Mouse (Mus musculus): Measurements from ENCODE around the gene Leap2.
A peak's percentile ranks its signal among the peaks of the same experiment; 100 is the strongest.
"Not testable (repeated sequence)": the region's sequence is repeated elsewhere in the genome, so short reads cannot be mapped to it uniquely, and the experiment has no call there.

Leap2 gene

GRCm38 (mm10) chr11:53443861-53444260 is 20.9 kb upstream of the Leap2 start:
- DNase-seq (ENCODE audit: low read depth, low spot score): peak; percentile 54

GRCm38 (mm10) chr11:53441921-53442320 is 19.0 kb upstream of the Leap2 start:
- no peak for DNase-seq (ENCODE audit: low read depth, low spot score)

GRCm38 (mm10) chr11:53436338-53436737 is 13.4 kb upstream of the Leap2 start:
- DNase-seq (ENCODE audit: low read depth, low spot score): no peak

GRCm38 (mm10) chr11:53435504-53435903 is 12.5 kb upstream of the Leap2 start:
- DNase-seq (ENCODE audit: low read depth, low spot score): peak; percentile 54

- no peak for DNase-seq (ENCODE audit: low read depth, low spot score)
Observed at GRCm38 (mm10) chr11:53433057-53433456, 10.1 kb upstream of the Leap2 start.

GRCm38 (mm10) chr11:53431347-53432056 is 8.5 kb upstream of the Leap2 start:
- no peak for DNase-seq (ENCODE audit: low read depth, low spot score)

- peak; percentile 100 for DNase-seq (ENCODE audit: low read depth, low spot score)
Observed at GRCm38 (mm10) chr11:53430670-53431346, 7.8 kb upstream of the Leap2 start, which contains the start of the genes Uqcrq and Gdf9. Gene Uqcrq (minus strand): TSS chr11:53430831. Gene Gdf9 (plus strand): TSS chr11:53431023.

GRCm38 (mm10) chr11:53430300-53430669 is 7.3 kb upstream of the Leap2 start:
- no peak for DNase-seq (ENCODE audit: low read depth, low spot score)

- no peak for DNase-seq (ENCODE audit: low read depth, low spot score)
Observed at GRCm38 (mm10) chr11:53429182-53429581, 6.2 kb upstream of the Leap2 start.

GRCm38 (mm10) chr11:53428716-53429057 is 5.7 kb upstream of the Leap2 start:
- no peak for DNase-seq (ENCODE audit: low read depth, low spot score)

- no peak for DNase-seq (ENCODE audit: low read depth, low spot score)
Observed at GRCm38 (mm10) chr11:53427993-53428715, 5.2 kb upstream of the Leap2 start.

GRCm38 (mm10) chr11:53426914-53427313 is 3.9 kb upstream of the Leap2 start:
- not testable (repeated sequence) for DNase-seq (ENCODE audit: low read depth, low spot score)

GRCm38 (mm10) chr11:53425711-53426255 is 2.8 kb upstream of the Leap2 start:
- DNase-seq (ENCODE audit: low read depth, low spot score): no peak

- no peak for DNase-seq (ENCODE audit: low read depth, low spot score)
Observed at GRCm38 (mm10) chr11:53425251-53425650, 2.3 kb upstream of the Leap2 start.

GRCm38 (mm10) chr11:53424826-53425225 is 1.9 kb upstream of the Leap2 start:
- no peak for DNase-seq (ENCODE audit: low read depth, low spot score)

- no peak for DNase-seq (ENCODE audit: low read depth, low spot score)
Observed at GRCm38 (mm10) chr11:53418048-53418447, 4.9 kb downstream of the Leap2 start.

- DNase-seq (ENCODE audit: low read depth, low spot score): no peak
Observed at GRCm38 (mm10) chr11:53413871-53414270, 9.1 kb downstream of the Leap2 start.

- DNase-seq (ENCODE audit: low read depth, low spot score): peak; percentile 55
Observed at GRCm38 (mm10) chr11:53411738-53412137, 11.2 kb downstream of the Leap2 start.

GRCm38 (mm10) chr11:53403638-53404037 is 19.3 kb downstream of the Leap2 start:
- DNase-seq (ENCODE audit: low read depth, low spot score): no peak

GRCm38 (mm10) chr11:53393856-53394255 is 29.1 kb downstream of the Leap2 start:
- DNase-seq (ENCODE audit: low read depth, low spot score): no peak

GRCm38 (mm10) chr11:53383758-53384428 is 39.1 kb downstream of the Leap2 start:
- no peak for DNase-seq (ENCODE audit: low read depth, low spot score)

- no peak for DNase-seq (ENCODE audit: low read depth, low spot score)
Observed at GRCm38 (mm10) chr11:53378918-53379317, 44.1 kb downstream of the Leap2 start.

Measured in R1 (cell line).